Mouse (Mus musculus) layer of hippocampus, adult 8-10 months (tissue): ENCODE data around the gene Actr6. TPM values are rescaled to one million over a fixed set of nuclear protein-coding genes. Genes with fewer than 3 reads are reported as not detected.
"Not testable (repeated sequence)": the region's sequence is repeated elsewhere in the genome, so short reads cannot be mapped to it uniquely, and the experiment has no call there.

Experiments
- DNase-seq, 2 experiments: peaks; one replicate each; pipeline ENCODE4 v3.0.0; 2022; ENCODE audit warnings: low spot score in 2 of 2
- total RNA-seq, 4 experiments: library from RNA; stranded (reverse); gene quantifications; 2 replicates each; pipeline ENCODE4 v1.2.4; 2022

Gene Actr6
- total RNA-seq, 4 experiments from 2014 or later: 23.8 to 31.5 (median 25.8) TPM

GRCm38 (mm10) chr10:89738395-89738794, 6.3 kb upstream of the Actr6 start:
- DNase-seq: no peak

- DNase-seq: no peak
Measured at GRCm38 (mm10) chr10:89737887-89738286, 5.8 kb upstream of the Actr6 start.

DNA sequence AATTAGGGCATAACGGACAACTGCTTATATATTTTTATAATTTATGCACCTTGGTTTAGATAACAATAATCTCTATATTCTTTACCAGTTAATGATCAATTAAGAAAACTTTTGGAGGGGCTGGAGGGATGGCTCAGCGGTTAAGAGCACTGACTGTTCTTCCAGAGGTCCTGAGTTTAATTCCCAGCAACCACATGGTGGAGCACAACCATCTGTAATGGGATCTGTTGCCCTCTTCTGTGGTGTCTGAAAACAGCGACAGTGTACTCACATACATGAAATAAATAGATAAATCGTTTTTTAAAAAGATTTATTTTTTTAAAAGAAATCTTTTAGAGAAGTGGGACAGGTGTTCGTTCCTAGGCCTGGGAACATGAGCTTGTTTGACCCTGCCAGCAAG, 5.0 kb upstream of the Actr6 start:
- no peak for DNase-seq

DNA sequence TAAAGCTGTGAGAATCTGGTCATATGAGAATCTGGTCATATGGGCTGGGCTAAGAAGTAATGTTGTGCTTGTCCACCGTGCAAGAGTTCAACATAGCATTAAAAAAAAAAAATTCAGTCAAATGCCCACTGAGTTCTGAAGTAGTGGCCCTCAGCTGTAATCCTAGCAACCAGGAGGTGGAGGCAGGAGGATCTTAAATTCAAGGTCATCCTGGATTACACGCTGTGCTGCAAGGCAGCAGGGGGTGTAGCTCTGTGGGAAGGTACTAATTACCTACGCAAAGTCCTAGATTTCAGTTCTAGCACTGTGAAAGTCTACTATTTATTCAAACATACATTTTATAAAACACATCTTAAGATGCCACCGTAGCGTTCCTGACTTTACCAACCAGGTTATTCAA, 754 bp downstream of the Actr6 start:
- DNase-seq: no peak

DNA sequence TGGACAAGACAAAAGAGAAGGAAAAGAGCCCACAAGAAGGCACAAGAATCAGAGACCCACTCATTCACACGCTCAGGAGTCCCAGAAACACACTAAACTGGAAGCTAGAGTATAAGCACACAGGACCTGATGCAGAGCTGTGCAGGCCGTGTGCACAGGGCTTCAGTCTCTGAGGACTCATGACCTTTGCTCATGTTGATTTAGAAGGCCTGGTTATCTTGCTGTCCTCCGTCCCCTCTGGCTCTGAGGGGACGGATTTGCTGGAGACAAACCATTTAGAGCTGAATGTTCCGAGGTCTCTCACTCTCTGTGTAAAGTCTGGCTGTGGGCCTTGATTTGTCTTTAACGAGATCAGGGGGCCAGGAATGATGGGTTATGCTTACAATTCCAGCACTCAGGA, 1.7 kb downstream of the Actr6 start:
- DNase-seq: no peak

DNA sequence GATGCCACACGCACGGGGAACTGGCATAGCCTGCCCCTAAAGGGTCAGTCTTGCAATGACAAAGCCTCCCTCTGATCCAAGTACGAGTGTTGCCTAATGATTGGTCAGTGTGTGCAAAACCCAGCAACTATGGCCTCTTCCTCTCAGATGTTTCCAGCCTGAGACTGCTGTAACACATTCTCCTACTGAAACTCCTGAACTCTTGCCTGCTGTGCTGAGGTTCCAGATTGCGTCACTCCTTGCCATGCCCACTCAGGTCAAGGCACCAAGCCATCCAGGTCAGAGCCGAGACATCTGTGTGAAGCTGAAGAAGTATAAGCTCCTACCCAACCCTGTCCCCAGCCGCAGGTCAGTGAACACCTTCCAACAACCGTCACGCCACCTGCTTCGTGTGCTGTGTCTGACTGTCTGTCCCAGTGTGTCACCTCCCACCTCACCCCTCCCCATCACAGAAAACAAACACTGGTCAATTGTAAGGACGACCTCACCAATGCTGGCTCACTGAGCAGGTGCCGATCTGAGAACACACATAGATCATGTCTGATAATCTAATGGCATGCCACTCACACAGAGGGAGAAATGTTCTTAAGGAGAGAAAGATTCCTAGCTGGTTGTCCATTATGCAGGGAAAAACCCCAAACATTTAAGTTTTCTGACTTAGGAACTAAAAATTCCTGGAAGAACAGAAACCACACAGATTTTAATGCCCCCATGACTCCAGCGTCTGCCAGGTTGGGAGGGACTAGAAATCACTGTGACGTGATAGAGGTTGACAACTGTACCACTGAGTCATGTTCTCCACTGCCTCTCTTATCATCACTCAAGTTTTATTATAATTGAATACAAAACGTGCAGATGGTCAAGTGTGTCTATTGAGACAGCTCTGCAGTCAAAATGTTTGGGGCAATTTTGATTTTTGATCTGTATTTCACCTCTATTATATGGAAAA, 9.6 kb downstream of the Actr6 start:
- DNase-seq: no peak

- no peak for DNase-seq
Measured at GRCm38 (mm10) chr10:89720796-89721195, 11.3 kb downstream of the Actr6 start.

DNA sequence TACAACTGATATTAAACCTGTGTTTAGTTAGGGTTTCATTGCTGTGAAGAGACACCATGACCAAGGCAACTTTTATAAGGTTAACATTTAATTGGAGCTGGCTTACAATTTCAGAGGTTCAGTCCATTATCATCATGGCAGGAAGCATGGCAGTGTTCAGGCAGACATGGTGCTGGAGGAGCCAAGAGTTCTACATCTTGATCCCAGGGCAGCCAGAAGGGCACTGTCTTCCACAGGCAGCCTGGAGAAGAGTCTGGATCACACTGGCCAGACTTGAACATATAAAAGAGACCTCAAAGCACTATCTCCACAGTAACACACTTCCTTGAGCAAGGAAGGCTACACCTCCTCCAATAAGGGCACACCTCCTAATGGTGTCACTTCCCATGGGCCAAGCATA, 11.8 kb downstream of the Actr6 start:
- no peak for DNase-seq

DNA sequence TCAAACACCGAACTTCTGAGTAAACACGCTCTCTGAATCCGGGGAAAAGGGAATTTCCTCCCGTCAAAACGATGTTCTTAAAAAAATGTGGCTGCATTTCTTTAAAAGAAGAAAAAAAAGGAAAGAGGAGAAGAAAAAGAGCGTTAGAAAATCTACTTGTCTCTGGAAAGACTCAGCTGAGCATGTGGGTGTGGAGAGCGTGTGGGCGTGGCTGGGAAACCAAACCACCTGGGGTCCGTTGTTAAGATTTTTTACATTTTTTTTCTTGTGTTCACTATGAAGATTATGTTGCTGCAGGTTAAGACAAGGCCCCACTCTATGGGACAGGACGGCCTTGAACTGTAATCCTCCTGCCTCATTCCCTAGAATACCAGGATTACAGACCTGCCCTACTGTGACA, 17.2 kb downstream of the Actr6 start:
- no peak for DNase-seq

DNA sequence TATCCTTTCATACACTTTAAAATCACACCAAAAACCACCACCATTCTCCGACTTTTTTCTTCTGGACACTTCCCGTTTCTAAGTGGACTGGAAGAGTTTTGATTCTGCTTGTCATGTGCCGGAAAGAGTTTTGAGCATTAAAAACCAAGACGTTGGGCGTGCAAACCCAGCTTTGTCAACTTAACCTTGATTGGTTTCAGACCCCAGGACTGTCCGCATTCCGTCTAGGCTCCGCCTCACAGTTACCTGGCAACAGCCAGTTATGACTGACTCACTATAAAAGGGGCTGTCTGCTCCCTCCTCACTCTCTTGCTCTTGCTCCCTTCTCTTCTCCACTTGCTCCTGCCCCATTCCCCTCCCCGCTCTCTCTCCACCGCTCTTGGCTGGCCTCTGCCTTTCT, 23.4 kb downstream of the Actr6 start:
- no peak for DNase-seq

DNA sequence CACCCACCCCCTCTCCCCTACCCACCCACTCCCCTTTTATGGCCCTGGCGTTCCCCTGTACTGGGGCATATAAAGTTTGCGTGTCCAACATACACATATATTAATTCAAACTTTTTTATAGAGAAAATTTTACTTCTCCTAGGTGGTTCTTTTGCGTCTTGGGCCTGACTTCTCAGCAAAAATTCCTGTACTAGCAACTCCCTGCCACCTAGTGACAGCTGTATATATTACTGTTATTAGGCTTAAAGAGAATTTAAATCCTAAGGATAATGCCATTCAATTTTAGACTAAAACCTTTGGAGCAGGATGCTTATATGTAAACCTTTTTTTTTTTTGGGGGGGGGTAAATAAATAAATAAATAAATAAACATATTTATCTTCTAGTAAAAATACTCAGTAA, 24.7 kb downstream of the Actr6 start:
- no peak for DNase-seq

DNA sequence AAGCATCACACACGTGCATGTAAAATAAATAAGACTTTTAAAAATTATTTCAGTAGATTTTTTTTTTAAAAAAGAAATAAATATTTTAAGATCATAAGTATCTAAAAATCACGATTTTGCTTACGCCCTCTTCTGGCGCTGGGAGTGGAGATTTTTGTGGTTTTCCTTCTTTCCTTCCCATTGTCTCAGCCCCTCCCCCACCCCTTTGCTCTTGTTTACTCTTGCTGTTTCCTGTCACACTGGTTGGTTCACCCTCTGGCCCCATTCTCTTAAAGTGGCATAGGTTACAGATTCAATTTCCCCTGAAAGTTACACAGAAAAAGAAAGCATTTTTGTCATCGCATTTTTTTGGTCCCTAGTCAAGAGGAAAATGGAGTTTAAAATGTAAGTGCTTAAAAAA, 29.1 kb downstream of the Actr6 start:
- DNase-seq: no peak

DNA sequence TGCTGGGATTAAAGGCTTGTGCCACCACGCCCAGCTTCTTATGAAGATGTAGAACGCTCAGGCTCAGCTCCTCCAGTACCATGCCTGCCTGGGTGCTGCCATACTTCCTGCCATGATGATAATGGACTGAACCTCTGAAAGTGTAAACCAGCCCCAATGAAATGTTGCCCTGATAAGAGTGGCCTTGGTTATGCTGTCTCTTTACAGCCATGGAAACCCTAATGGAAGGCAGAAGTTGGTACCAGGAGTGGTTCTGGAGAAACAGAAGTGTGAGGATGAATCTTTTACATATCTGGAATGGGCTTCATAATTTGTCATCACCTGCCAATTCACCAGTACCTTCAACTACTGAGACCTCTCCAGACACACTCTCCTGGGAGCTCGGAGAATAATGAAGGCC, 34.1 kb downstream of the Actr6 start:
- DNase-seq: no peak

DNA sequence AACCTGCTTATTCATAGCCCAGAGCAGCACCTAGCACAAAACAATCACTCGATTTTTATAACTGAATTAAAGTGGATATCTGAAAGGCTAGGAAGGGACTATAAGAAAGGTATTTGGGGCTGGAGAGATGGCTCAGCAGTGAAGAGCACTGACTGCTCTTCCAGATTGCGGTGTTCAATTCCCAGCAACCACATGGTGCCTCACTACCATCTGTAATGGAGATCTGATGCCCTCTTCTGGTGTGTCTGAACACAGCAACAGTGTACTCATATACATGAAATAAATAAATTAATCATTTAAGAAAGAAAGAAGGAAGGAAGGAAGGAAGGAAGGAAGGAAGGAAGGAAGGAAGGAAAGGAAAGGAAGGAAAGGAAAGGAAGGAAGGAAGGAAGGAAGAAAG, 35.8 kb downstream of the Actr6 start:
- not testable (repeated sequence) for DNase-seq

DNA sequence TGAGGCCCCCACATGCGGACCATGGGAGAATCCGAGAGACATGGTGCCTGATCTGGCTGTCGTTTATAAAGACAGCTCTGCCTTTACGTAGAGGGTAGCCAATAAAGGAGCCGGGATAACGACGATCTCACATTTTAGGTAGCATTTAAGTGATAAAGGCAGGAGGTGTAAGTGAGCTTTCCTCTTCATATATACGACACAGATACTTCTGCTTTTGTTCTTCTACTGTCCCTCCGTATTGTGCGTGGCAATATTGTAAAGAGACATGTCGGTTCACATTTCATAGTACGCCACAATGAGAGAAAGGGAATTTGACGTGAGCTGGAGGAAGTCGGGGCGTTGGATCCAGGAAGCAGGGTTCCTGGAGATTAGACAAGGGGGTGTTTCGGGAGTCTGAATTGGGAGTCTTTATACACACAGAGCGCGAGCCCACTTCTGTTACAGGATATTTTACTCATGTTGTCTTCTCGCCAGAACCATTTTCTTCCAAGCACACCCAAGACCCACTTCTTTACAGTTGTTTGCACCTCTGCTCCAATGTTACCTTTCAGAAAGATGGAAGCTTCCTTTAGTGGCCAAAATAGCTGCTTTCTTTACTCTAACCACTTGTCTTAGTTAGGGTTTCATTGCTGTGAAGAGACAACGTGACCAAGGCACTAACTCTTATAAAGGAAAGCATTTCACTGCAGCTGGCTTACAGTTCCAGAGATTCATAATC, 36.7 kb downstream of the Actr6 start:
- no peak for DNase-seq

- DNase-seq: no peak
Measured at GRCm38 (mm10) chr10:89690021-89690420, 42.1 kb downstream of the Actr6 start.

- no peak for DNase-seq
Measured at GRCm38 (mm10) chr10:89687455-89687854, 44.6 kb downstream of the Actr6 start.

- peak; percentile 90 for DNase-seq
Measured at GRCm38 (mm10) chr10:89686139-89686808, 45.8 kb downstream of the Actr6 start, which contains the start of gene Scyl2. Scyl2 (minus strand) TSS chr10:89686285.

- no peak for DNase-seq
Measured at GRCm38 (mm10) chr10:89685391-89686138, 46.5 kb downstream of the Actr6 start.

DNA sequence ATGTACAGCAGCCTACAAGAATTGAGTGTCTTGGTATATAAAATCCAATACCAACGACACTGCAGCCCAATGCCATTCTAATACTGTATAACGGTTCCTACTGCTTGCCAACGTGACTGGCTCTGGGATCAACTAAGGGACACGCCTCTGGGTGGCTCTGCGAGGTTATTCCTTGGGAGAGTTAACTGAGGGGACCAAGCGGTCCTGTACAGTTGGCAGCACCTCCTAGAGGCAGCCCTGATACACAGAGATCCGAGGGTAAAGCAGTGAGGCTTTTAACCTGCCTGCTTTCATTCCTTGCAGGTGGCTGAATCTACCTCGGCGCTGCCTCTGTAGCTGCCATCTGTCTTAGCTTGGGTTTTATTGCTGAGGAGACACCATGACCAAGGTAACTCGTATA, 49.1 kb downstream of the Actr6 start:
- DNase-seq: no peak

DNA sequence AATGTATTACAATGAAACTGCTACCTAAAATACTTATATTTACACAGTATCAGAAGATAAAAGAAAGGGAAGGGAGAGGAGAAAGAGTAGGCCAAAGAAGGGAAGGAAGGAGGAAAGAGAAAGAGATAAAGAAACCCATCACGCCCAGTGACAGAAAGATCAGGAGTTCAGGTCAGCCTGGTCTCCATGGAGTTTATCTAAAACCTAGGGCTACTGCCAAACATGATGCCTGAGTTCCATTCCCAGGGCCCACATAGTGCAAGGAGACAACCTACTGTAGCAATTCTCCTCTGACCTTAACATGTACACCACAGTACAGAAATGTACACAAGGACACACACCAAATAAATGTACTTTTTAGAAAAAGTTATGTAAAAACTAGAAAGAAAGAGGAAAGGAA, 49.9 kb downstream of the Actr6 start:
- no peak for DNase-seq
